Mouse (Mus musculus): ENCODE measurements around the gene Adcy5.

The Adcy5 gene

DNA sequence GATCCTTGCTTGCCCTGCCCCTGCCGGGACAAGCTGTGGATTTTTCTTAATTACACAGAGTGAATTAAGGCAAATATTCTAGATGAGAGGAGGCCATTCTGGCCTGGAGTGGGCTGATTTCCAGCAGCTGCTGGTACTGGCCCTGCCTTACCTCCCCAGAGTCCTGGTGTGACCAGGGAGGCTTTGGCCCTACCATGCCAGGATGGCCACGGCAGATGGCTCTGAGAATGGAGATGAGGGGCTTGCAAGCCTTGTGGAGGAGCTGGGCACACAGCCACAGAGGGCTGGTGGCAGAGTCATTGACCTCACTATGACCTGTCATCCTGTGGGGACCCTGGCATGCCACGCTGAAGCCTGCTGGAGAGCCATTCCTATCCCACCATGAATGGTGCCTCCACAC is 54.1 kb downstream of the Adcy5 start:
- no peak for DNase-seq

DNA sequence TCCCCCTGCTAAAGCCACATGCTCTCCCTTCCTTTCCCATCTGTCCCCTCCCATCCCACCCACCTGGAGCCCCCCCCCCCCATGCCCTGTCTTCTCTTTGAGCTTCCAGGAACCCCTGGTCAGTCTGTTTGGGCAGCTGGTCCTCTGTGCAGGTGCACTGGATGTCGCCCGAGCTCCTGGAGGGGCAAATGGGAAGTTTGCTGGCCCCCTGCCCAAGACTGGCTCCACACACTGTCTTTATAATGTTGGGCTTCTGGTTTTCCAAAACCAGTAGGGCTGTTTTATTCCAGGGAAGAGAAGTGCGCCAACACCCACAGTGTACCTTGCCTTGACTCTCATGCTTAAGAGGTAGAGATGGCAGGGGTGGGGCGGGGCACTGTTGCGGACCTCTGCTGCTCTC is 55.1 kb downstream of the Adcy5 start:
- no peak for DNase-seq

DNA sequence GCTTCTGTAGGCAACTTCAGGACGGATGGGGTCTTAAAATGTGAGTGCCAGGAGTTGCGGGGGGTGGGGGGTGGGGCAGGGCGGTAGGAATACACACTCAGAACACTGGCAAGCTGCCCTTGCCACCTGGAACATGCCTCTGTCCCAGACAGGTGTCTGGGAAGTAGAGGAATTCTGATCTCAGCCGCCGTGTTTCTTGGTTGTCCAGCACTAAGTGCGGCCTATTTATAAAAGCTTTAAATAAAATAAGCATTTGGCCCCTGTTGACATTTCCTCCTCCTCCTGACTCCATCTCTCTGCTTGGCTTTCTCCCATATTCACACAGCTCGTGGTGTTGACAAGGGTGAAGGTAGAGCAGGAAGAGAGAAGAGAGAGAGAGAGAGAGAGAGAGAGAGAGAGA is 60.4 kb downstream of the Adcy5 start:
- DNase-seq, result peak; percentile 35

DNA sequence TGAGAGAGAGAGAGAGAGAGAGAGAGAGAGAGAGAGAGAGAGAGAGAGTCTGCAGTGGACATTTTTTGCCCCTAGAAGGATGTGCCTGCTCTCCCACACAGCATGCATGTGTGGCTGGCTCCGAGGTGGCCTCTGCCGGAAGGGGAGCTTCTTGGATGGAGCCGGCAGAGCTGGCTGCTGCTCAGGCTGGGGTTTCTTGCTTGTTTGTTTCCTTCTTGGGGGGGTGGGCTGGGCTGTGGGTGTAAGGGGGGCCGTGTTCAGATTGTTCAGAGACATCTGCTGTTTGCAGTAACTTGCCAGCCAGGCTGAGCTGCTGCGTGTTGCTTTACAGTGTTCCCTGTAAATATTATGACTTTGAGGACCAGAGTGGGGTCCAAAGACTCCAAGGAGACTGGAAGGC is 60.8 kb downstream of the Adcy5 start:
- DNase-seq, result peak; percentile 79

DNA sequence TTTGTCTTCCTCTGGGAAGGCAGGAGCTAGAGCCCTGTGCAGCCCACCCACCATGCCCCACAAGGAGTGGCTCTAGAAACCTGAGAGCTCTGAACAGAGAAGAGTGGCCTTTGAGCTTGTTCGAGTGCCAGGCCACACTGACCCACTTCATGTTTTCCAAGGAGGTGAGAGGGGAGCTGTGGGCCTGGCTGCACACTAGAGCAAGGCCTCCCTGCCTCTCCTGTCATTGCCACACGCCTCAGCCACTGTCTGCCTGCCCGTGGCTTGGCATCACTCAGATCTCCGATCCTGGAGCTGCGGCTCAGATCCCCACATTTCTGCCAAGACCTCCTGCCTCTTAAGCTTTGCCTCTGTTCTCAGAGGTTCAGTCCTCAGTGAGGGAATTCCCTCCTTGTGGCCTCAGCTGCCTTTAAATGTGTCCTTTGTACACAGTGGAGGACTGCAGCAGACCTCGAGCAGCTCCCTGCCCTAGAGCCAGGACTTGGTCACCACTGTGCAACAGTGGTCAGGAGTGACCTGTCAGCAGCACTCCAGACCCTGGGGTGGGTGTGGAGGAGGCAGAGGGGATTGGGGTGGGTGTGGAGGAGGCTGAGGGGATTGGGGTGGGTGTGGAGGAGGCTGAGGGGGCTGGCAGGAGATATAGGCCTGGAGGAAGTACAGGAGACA is 62.3 kb downstream of the Adcy5 start:
- DNase-seq, result no peak

DNA sequence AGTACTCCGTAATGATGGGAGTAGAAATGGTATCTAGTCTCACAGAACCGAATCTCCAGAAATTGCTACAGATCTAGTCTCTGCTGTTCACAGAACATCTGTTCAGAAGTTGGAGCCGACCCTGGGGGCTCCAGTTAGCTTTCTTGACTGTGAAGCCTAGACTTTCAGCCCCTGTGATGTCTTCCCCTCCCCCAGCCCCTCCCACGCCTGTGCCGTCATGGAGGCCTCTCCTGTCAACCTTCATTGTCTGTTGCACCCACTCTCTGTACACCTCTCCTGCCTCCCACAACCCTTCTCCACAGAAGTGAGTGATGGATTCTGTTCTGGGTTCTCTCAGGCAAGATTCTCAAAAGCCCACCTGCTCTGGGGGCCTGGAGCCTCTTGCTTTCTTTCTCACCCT is 65.7 kb downstream of the Adcy5 start:
- DNase-seq, result no peak

DNA sequence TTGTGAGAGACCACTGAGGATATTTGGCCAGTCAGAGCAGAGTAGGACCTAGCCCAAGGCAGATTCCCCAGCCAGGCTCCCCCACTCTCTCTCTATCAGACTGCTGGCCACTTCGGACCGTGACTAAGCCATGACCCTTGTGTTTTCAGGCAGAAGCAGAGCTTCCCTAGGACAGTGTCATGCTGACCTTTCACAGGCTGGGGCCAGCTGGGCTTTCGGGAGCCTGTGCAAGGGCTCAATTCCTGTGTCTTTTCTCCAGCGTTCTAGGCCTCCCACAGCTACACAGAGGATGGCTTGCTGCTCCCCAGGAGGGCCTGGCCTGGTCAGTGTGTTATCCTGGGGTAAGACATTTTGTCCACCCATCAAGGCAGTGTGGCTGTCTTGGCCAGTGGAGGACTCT is 66.9 kb downstream of the Adcy5 start:
- peak; percentile 37 for DNase-seq

DNA sequence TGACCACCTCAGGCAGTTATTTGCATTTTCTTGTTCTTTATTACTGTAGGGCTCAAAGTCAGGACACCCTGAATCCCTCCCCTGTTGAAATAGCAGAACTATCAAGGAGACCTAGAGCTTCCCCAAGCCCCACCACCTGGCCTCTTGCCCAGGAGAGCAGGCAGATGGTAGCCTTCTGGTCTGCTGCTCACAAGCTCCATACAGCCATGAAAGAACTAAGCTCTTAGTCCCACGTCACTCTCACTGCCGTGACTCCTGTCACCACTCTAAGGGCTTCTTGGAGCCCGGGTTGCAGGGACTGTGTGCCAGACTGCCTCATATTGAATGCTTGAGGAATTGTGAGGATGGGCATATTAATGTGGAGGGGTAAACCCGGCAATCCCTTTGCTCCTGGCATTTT is 69.3 kb downstream of the Adcy5 start:
- no peak for DNase-seq

DNA sequence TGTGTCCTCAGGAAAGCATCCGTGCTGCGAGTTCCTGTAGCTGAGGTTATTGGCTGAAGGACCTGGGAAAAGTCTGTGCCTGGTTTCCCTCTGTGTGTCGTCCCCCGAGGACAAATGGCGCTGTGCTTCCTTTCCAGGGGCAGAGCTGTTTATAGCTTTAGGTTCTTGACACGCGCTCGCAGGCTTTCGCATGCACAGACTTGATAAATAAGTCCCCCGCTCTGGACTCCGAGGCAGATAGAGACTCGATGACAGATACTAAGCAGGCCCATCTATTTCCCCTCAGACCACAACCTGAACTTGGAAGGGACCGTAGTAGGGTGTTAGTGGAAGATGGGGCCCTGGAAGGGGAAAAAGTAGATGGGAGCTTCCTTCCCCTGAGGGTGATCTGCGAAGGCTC is 70.0 kb downstream of the Adcy5 start:
- DNase-seq, result no peak

DNA sequence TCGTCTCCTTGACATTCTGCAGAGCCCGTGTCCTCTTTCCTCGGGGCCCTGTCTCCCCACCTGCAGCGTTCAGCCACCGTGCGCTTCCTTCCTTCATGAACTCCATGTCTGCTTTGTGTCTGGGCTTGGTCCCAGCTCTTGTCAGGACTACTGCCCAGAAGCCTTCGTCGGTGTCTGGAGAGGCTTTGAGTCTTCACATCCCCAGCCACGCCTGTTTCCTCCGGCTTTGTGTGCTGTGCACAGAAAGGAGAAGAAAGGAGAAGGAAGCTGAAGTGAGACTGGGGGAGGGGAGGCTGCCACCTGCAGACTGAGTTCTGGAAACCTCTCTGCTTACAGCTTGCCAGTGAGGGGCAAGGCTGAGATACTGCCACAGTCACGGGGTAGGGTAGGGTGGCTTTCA is 74.9 kb downstream of the Adcy5 start:
- DNase-seq, result peak; percentile 34

DNA sequence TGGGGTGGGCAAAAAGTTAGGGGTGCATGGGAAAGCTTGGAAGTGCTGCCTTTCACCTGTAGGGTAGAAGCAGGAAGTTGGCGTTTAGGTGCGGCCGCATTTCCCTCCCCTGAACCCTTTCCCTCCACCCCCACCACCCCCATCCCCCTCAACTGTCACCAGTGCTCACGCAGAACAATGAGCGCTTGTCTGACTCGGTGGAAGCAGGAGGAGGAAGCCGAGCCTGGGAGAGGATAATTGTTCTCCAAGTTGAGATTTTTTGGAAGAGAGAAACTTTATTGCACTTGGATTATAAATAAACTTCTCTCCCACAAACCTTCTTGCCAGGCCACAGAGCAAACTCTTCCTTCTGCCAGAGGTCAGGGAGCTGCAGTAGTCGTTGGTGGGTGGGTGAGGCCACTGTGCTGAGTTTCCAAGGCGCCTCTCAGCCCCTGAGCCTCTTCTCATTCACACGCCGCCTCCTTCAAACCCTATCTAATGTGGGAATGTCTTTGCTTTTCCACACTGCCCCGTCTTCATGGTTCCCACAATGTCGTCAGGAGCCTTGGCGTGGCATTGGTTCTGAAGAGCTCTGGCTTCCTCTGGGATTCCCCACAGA is 77.6 kb downstream of the Adcy5 start:
- DNase-seq, result no peak

DNA sequence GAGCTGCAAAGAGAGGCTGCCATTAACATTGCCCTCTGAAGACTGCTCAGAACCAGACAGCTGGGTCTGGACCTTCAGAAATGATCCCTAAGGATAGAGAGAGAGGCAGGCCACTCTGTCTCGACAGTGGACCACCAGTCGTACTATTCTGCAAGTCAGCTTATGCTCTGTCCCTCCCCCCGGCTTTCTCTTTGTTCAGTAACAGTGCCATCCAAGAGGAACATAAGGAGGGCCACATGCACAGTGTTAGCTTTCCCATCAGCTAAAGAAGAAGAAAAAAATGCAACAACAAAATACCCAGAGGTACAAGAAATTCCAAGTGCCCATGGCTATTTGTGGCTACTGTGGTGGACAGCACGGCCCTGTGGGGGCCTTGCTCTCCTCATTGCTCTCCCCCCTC is 78.7 kb downstream of the Adcy5 start:
- DNase-seq, result no peak

DNA sequence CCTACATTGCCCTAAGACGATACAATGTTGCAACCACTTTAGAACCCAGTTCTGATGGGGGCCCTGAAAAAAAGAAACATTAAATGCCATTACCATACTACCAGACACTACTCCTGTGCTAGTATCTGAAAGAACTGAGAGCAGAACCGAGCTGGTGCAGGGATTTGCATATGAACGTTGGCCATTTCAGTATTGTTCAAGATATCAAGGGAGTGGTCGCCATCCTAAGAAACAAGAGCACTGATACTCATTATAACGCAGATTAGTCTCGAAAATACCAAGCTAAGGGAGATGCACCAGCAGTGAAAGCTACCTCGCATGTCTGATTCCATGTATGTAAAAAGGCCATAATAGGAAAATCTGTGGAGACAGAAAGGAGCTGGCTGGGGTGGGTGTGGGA is 82.4 kb downstream of the Adcy5 start:
- no peak for DNase-seq

DNA sequence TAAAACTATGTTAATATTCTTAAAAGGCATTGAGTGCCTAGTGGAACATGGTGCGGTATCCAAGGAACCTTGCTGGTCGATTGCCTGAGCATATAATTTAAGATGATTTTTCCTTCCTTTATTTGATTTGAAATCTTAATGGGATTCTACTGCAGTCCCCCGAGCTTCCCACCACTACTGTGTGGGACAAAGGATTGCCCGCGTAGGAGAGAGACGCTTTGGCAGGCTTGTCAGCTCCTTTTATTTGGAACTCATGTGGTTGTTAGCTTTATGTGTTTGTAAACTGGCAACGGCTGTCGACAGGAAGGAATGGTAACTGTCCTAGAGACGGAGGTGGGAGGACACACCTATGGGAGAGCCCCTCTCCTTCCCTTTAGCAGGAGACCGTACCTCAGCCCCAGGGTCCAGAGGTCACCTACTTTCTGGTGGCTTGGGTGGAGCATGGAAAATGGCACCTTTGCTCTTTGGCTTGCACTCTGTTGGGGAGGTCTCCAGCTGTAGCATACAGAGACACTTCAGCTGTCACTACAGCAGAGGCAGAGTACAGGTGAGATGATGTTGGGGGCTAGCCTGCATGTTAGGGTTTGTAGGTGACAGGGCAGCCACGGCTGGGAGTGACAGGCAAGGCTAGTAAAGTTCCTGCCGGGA is 84.8 kb downstream of the Adcy5 start:
- no peak for DNase-seq

DNA sequence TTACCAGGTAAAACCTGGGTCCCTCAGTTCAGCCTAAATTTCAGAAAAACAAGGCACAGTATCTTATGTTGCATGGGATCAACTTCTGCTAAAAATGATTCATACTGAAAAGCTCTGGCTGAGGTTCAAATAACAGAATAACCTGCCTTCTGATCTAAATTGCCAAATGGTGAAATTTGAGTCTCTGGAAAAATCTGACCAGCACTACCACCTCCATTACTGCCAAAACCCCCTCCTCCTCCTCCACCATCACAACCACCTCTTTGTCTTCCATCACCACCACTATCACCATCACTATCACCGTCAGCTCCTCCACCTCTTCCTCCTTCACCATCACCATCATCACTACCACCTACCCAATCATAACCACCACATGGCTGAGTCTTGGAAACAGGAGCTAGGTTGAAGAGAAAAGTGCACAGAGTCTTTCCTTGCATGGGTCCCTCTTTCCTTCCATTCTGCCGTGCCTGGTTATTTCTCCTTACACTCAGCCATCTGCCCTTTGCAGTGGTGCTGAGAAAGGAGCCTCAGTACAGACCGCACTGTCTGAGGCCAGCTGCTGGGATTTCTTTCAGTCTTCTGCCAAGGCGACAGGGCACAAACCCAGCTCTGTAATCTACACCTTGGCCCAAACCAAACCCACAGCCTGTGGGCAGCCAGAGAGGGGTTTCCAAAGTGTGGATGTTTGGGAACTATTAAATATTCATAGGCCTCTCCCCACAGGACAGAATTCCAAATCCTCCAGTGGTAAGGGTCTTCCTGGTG is 85.5 kb downstream of the Adcy5 start:
- DNase-seq, result no peak

DNA sequence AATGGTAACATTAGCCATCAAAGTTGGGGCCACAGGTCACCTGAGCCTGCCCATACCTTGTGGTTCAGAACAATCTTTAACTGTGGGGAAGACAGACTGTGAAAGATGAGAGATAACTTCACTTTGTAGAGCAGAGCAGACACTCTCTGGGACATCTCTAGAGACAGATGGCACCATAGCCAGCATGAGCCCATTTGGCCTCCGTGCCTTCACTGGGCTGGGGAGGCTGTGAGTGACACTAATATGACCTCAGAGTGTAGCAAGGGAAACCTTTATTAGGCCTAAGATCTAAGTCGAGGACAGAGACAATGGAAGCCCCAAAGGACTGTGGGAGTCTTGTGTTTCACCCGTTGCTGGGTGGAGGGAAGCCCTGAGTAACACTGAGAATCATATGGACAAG is 92.7 kb downstream of the Adcy5 start:
- no peak for DNase-seq

DNA sequence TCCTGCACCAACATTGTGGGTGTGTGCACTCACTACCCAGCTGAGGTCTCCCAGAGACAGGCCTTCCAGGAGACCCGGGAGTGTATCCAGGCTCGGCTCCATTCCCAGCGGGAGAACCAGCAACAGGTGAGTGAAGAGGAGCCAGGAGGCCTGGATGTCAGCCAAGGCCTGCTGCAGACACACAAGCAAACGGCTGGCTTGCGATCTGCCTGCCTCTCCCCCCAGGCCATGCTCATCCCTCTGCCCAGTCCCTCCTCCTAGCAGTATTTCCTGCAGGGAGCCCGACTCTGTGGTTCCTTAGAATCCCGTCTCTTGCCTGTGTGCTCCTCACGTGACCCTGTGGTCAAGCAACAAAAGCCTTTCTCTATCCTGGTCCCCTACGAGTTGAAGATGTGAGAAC is 94.1 kb downstream of the Adcy5 start:
- DNase-seq, result no peak

DNA sequence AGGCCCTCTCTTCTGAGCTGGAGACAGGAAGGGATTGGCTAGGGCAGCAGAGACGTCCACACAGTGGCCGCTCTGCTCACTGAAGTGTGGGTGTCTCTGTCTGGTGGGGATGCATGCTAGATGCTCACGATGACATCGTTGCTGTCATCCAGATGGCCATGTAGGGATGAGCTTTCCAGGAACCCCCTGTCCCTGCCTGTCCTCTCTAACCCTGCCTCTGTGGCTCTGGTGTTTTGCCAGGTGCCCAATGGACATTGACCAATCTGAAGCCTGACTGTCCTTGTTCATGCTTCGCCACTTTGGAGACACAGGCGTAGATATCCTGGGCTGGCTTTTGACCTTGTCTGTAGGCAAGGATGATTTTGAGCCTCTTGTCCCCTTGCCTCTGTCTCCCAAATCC is 95.1 kb downstream of the Adcy5 start:
- DNase-seq, result no peak

DNA sequence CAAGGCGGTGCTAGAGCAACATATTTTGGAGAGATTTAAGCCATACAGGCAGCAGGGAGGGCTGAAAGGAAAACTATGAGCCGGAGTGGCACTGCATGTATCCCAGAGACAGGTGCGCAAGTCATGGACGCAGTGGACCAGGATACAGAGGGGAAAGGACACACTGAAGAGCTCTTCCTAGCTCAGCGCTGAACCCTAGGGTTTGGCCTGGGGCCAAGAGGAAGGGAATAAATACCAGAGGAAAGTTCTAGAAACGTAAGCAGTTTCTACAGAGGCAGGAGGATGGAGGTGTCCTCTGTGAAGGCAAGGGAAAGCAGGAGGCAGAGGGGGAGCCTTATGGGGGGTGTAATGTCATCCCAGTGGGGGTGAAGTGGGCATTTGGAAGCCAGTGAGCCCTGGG is 97.0 kb downstream of the Adcy5 start:
- peak; percentile 45 for DNase-seq

DNA sequence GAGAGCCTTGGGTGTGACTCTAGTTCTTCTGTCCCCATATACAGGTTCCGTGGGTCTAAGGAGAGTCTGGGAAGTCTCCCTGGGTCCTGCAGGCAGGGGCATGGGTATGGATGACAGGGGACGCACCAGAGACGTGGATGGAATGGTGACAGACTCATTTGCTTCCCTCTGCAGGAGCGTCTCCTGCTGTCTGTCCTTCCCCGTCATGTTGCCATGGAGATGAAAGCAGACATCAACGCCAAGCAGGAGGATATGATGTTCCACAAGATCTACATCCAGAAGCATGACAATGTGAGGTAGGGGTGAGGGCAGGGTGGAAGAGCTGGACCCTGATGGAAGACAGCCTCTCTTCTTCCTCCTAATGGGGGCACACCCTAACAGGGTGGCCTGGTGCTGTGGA is 98.3 kb downstream of the Adcy5 start:
- no peak for DNase-seq

DNA sequence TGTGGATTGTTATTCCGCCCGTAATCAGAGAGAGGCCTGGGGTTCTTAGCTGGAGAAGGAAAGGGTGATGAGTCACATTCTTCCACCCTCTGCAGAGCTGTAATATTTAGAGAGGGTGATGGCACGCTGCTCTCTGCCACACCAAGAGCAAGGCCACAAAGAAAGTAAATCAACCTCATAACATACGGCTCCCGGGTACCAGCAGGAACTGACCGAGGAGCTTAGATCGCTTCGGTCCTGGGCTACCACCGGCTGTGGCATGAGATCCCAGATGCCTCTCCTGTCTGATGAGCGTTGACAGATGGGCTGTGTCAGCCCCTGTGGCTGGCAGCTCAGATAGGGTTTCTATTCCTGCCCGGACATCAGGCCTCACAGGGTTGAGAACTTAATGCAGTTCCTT is 101.3 kb downstream of the Adcy5 start:
- DNase-seq, result no peak

DNA sequence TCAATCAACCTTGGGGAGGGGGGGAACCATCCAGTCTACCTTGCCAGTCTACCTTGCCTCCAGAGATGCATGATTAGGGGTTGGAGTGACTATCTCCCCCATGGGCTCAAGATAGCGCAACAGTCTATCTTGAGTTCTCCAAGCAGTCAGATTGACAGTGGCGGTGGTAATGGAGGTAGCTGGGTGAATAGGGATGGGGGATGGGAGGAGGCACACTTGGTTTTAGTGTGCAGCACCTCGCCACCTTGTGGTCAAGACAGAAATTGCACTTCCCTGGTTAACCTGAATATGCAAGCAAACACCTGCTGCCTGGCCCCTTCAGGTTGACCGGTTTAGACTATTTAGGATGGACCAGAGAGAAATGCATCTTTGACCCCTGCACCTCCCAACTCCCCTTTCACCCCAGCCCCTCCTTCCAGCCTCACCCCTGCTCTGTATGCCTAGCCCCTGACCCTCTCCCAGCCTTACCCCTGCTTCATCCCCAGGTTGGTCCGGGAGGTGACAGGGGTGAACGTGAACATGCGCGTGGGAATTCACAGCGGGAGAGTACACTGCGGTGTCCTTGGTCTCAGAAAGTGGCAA is 115.8 kb downstream of the Adcy5 start:
- DNase-seq, result peak; percentile 93

DNA sequence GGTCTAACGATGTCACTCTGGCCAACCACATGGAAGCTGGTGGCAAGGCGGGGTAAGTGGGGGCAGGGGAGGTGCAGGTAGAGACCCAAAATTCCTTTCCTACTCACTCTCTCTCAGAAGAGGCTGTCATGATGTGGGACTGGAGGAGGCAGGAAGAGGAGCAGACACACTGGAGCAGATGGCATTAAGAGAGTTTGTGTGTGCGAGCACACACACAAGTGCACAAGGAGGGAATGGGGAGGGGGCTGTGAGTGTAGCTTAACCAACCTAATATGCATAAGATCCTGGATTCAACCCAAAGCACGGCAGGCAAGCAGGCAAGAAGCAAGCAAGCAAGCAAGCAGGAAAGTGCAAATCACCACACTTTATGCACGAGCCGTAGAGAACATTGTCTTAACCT is 116.3 kb downstream of the Adcy5 start:
- no peak for DNase-seq

DNA sequence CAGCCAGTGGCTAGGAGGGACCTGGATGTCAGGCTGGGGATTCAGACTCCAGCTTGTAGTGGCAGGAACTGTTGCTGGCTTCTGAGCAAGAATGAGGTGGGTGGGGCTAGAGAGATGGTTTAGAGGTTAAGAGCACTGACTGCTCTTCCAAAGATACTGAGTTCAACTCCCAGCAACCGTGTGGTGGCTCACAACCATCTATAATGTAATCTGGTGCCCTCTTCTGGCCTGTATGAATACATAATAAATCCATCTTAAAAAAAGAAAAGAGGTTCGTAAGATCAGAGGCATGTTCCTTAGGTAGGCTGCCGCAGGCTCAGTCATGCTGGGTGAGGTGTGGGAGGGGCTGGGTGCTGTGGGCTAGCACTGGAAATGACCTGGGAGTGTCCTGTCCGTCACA is 116.9 kb downstream of the Adcy5 start:
- DNase-seq, result no peak
